Mouse (Mus musculus) T-cell, adult 2 months (primary cell): ENCODE measurements around the gene Klhdc9.
"Not testable (repeated sequence)": the region's sequence is repeated elsewhere in the genome, so short reads cannot be mapped to it uniquely, and the experiment has no call there.

ENCODE experiments used
- DNase-seq: peaks from one replicate; pipeline ENCODE4 v3.0.0; 2022; ENCODE audit warnings: low spot score

The Klhdc9 gene

DNA sequence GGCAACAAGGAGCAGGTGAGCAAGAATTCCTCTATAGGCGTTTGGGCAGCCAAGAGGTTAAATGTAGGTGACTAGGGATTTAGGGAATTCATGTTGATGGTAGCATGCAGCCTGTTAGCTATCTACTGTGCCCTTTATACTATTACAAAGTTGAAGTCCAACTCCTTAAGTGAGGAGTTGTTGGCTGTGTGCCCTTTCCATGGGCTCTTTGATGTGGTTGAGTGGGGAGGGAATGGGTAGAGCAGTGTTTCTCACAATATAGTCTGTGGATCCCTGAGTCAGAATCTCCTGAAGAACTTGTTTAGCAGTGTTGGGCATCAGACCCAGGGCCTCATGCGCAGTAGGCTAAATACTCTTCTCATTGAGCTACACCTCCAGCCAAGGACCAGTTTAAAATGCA, 3.8 kb downstream of the Klhdc9 start:
- no peak for DNase-seq

DNA sequence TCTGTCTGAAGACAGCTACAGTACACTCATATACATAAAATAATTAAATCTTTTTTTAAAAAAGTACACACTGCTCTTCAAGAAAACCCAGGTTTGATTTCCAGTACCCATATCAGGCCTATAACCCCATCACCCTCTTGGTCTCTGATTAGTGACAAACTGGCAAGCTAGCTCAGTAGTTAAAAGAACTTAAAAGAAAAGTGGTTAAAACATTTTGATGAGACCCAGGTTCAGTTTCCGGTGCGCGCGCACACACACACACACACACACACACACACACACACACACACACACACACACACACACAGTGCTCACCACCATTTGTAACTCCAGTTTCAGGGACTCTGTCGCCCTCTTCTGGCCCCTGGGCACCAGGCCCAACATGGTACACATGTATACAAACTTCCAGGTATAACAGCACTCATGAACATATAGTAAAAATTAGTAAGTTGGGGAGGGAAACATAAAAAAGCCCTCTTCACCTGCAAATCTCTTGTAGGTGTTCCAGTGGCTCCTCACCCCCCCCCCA, 4.7 kb downstream of the Klhdc9 start:
- peak; percentile 80 for DNase-seq

DNA sequence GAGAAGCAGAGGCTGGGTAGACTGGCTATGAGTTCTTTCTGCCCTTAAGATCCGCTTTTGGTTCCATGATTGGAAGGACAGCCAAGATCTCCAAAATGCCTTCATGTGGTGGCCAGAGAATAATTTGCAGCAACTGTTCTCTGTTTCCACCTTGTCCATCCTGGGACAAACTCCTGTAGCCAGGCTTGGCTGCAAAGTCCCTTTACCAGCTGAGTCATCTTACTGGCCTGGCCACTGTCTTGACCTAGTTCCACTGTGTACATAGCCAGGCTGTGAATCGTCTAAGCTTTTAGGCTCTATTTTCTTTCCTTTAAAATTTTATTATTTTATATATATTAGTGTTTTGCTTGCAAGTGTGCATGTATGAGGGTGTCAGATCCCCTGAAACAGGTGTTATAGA, 11.4 kb downstream of the Klhdc9 start:
- DNase-seq, result no peak

DNA sequence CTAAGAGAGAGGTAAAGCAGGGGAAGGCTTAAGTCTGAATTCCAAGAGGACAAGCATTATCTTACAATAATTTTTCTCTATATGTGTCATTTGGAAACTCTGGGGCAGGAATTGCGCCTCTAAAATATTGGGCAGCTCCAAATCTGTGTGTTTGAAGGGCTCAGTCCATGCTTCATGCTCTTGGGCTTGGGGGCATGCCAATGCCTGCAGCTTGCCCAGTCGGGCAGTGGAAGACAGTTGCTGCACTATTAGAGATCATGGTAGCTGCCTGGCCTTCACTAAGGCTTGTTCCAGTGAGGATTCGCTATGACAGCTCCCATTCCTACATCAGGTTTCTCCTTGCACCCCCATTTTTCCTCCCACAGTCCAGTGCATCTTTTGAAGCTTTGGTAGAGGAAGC, 11.9 kb downstream of the Klhdc9 start:
- DNase-seq, result no peak

DNA sequence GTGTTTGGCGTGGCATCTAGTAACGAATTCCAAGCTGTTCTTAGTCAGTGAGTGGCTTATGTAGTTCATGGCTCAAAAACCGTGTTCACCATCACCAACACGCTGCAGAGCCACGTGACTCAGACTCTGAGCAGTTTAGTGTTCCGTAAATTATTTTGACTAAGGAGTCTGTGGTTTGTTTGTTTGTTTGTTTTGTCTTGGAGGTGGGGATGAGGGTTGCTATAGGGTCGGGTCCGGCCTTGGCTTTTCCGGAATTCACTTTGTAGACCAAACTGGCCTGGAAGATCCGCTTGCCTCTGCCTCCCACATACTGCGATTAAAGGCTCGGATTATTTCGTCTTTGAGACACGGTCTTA, 14.5 kb downstream of the Klhdc9 start:
- DNase-seq, result no peak

DNA sequence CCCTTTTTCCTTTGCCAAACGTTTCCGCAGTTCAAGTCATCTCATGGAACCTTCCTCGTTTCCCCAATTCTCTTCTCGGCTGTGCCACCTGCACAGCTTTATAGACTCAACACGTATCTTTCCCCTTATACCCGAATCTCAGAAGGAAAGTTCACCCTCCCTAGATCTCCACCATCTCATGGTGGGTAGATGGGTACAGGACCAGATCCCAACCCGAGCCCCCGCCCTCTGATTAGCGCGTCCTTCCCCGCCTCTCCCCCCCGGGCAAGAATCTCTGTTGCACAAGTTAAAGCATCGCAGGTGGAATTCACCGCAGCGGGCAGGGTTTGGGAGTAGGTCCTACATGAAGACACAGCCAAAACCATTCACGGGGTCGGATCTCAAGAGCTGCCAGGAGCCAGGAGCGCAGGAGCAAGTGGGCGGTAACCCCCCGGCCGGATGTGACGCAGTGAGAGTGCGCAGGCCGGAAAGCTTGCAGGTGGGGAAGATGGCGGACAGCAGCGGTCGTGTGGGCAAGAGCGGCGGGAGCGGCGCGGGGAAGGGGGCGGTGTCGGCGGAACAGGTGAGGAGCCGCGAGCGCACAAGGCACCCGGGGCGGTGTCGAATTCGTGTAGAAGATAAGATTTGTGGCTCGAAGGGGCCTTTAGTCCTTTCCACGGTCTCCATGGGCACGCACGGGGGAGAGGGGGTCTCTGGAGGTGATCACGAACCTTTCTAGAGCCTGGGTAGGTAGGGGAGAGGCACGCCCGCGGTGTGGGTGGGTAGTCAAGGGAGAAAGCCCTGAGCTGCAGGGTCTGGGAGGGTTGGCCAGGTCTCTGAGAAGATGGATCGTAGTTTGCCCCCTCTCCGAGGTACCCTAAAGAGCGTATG, 15.1 kb downstream of the Klhdc9 start, which contains the start of the genes Nit1 and Pfdn2:
Gene Nit1, minus strand, starts transcription at position 422 of the 870 bp plus-strand sequence.
Gene Pfdn2, plus strand, starts transcription at position 446 of the 870 bp plus-strand sequence.
- peak; percentile 92 for DNase-seq

DNA sequence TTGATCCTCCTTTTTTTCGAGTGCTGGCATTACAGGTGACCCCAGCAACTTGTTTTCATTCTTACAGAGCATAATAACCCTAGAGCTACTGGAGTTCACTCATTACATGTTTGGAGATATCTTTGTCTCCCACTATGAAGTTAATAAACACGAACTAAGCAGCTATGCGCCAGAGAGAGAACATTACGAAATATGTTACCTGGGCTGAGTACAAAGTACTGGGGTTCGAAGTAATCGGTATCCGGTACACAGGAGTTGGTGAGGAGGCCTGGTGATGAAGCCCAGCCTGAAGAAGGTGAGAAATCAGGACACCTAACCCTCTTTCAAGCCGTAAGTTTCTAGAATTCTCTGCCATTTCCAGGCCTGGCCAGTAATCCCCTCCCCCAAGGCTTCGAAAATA, 15.9 kb downstream of the Klhdc9 start:
- no peak for DNase-seq

DNA sequence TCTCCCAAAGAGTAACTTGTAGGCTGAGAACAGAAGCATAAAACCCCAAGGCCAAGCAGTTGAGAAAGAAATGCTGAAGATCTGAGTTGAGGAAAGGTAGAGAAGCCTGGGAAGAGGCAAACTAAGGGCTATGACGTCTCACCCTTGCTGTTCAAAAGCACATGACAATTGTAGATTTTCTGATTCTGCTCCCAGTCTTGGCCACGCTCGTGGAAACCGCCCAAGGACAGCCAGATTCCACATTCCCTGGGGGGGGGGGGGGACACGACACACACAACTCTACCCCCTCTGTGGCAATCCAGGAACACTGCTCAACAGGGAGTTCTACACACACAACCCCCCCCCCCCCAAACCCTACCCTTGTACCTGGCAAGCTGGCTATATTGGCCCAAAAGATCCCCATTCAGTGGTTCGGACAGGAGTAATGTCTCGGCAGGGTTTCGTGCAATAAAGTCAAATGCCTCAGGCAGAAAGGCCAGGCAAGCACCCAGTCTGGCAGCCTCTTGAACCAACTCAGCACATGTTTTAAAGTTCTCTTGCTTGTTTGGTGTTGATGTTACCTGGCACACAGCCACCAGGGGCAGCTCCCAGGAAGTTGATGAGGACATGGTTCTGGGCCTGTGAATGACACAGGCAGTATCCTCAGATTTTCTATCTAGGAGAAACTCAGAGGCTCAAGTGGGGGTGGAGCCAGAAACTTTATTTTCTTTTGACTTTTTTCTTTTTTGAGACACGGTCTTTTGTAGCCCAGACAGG, 16.5 kb downstream of the Klhdc9 start:
- no peak for DNase-seq

DNA sequence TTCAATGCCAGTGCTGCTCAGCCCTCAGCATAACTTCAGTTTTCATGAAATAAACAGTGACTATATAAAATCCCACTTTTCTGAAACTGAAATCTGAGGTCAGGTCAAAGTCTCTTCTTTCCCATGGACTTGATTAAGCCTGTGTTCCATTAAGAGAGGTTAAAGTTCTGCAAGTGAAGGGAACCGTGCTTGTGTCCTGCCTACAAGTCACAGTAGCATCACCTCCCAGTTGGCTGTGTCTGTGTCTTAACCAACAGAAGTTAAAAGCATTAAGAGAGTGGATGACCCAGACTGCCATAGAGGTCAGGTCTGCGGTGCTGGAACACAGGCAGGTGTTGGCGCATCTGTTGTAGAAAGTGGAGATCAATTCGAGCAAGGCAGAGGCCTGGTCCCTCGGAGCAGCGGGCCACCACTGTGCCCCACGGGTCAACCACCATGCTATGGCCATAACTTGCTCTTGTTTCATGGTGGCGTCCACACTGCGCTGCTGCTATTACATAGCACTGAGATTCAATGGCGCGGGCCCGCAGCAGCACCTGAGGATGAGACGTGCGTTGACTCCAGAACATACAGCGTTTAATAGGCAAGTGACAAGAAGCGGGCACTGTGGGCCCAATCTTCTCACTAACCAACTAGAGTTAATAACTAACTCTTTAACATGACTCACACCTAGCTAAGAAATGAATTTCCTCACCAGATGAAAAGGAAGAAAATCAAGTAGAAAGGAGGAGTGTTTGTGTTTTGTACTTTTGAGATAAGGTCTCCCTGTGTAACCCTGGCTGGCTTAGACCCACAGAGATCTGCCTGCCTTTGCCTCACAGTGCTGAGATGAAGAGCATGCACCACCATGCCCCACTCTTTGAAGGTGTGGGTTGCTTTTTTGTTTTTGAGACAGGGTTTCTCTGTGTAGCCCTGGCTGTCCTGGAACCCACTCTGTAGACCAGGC, 18.1 kb downstream of the Klhdc9 start:
- DNase-seq, result no peak

DNA sequence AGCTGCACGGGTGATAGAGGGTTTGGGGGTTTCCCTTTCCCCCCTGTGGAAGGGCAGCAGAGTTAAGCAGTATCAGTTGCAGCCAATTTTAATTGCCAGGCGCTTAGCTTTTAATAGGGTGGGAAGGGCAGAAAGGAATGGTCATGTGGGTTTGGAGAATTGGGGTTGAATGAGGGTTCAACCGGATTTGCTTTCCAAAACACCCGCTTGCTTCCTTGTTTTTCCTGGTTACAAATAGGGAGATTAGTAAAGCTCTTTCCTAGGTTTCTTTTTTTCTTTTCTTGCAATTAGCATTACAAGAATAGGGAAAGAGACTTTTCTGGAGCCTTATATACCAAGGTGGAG, 30.4 kb downstream of the Klhdc9 start:
- no peak for DNase-seq

DNA sequence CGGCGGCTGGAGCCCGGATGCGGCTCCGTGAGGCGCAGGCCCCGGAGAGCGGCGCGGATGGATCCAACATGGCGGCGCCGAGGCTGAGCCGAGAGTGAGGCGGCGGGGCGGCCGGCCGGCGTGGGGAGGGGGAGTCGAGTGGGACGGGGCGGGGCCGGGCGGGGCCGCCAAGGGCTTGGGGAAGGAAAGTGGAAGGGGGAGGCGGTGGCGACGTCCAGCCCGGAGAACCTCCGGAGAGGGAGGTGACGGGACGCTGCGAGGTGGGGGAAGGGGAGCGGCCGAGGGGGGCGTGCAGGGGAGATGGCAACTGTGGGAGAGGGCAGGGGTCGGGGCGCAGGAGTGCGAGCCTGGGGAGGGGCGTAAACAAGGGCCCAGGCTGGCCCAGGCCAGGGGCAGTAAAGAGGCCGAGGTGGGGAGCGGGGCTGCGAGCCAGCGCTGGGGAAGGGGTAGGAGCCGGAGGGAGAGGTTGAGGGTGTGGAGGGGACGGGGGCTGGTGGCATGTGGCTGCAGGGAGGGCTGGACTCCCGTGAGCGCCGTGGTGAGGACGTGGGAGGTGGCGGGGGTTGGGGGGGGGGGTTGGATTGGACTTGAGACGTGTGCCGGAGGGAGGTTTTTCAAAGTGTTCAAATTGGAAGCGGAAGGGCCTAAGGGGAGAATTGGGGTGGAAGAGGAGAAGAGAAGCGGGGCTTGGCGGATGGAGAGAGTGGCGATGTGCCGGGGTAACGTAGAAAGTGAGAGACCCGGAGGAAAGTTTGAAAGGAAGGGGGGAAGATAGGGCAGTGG, 31.0 kb downstream of the Klhdc9 start:
- peak; percentile 32 for DNase-seq

DNA sequence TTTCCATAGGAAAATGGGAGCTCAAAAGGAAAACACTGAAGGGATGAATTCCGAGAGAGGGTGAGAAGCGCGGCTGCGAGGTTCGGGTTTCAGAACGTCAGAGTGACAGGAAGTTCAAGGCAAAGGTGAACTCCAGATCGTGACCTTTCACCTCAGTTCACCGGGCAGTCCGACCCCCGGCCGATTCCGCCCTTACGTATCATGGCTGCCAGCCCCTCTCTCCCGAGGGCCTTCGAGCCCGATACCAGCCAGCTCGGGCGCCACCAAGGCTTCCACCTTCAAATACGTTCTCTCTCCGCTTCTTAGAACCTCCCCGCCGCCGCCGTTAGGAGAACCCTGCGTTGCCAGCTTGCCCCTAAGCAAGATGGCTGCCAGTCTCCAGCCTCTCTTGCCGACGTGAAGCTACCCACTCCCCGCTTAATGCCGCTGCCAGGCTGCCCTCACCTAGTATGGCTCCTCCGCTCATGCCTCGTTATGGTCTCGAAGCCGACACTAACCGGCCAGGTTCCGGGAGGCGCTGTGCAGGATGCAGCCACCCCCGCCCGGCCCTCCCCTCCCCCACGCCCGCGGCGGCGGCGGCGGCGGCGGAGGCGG, 31.7 kb downstream of the Klhdc9 start, which contains the start of gene Dedd:
Gene Dedd, plus strand, starts transcription at position 307 of the 594 bp plus-strand sequence.
- peak; percentile 91 for DNase-seq

DNA sequence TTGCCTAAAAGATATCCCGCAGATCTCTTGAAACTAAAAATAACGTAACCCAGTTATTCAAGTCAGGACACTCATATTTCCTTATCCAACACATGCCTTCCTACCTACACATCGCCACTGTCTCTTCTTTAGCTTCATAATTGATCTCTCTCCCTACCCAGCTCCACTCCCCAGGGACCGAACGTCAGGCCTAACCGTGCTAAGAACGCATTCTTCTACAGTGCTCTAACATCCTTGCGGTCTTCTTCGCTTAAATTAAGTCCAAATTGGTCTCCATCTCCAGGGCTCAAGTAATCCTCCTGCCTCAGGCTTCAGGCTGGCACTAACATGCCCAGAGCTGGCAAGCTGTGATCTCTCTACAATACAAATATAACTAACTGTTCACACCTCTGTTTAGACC, 32.4 kb downstream of the Klhdc9 start:
- no peak for DNase-seq

DNA sequence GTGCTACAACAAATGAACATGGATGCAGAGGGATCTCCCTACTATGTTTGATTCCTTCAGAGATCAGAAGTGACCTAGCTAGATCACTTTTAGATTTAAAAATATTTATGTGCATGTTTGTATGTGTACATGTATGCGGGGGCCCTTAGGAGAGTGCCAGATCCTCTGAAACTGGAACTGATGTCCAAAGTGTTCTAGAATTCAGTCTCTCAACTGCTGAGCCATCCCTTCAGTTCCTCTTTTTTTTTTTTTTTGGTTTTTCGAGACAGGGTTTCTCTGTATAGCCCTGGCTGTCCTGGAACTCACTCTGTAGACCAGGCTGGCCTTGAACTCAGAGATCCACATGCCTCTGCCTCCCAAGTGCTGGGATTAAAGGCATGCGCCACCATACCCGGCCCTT, 34.0 kb downstream of the Klhdc9 start:
- not testable (repeated sequence) for DNase-seq

DNA sequence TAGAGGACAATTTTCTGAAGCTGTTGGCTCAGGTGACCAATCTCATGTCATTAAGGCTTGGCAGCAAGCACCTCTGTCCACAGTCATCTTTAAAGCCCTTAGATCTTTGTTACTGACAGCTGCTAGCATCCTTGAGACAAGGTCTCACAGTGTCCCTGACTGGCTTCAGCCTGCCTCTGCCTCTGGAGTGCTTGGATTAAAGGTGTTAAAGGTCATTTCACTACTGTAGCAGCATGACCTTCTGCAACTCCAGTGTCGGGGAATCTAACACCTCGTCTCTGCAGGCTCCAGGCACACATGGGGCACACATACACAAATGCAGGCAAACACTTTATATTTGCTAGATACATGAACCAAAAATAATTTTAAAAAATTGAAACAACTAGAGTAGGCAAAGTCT, 35.0 kb downstream of the Klhdc9 start:
- no peak for DNase-seq

DNA sequence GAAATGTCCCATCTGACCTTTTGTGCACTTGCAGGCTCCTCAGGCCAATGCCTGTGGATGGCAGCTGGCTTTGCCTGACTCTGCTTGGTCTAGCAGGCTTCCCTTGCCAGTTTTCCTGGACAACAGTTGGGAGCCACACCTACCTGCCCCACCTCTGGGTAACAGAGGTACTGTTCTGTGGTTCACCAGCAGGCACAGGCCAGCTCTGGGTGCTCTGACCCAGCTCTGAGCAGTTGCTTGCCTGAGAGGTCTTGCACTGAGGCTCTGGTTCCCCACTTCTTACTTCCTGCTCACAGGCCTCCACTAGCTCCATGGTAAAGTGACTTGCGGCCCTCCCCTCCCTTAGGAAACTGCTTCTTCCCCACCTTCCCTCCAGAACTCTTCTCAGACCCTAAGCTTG, 38.6 kb downstream of the Klhdc9 start:
- DNase-seq, result no peak

DNA sequence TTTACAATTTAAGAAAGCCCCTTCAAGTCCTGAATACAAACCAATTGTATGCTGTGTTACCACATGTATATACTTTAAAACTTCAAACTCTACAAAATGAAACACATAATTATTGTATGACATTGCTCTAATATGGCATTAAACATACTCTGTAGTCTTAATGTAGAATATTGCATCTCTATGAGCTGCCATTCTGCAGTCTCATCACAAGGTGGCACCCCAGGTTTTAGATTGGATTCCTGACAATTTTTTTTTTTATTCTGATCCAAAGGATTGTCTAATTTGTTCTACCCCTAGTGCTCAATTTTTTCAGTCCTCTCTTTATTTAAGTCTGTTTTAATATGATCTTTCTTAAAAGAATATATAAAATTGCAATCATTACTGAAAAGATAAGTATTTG, 39.2 kb downstream of the Klhdc9 start:
- peak; percentile 46 for DNase-seq

DNA sequence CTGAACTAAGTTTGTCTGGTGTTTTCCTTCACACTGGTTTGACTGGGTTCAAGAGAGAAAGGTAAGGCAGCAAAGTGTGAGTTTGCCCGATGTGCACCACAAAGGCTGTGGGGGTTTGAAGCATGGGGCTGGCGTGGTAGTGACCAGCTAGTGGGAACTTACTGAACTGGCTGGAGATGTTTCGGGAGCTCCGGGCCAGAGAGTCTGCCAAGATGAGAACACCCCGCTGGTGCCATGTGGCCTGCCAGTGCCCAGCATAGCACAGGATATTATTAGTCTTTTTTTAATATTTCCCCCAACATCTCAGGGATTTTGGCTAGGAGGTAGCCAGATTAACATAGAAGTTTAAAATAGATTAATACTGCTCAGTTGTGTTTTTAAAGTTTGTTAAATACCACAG, 40.4 kb downstream of the Klhdc9 start:
- DNase-seq, result no peak

DNA sequence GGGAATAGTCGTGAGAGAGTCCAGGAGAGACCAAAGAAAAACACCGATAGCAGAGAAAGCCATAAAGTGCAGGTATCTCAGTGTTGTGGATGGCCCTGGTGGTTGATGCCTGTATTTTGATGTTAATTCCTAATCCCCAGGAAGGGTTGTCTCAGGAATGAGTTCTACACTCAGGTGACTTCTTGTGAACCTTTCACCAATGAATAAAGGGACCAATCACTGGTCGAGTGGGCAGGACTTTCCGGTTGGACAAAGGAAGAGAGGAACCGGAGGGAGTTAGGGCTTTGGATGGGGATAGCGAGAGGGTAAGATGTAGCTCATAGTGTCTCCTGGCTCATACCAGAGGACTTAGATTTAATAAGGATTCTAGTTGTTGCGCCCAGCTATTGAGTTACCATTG, 40.9 kb downstream of the Klhdc9 start:
- DNase-seq, result no peak

DNA sequence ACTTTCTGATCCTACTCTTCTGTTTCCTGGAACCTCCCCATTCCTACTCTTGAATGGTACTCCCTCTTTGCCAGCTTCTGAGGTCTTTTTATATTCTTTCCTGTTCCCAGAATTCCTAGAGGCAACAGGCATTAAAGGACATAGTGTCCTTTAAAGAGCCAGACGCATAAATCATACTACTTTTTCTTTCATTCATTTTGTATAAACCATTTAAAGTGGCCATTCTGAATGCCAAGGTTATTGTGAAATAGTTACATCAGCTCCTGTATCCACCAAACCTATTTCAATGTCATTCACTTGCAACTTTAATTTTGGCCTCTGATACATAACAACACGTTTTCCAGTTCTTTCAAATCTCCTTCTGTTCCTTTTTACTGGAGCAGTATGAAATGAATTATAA, 51.3 kb downstream of the Klhdc9 start:
- DNase-seq, result no peak
